Mouse (Mus musculus) MEL (cell line): Measurements from ENCODE around the gene 6330403K07Rik. TPM values are rescaled to one million over a fixed set of nuclear protein-coding genes. Genes with fewer than 3 reads are reported as not detected.

Experiments used
- DNase-seq: peaks from one replicate; pipeline ENCODE4 v3.0.0; 2011; ENCODE audit warnings: low read depth, low spot score
- H3K27ac ChIP-seq: 2 replicates; pipeline ENCODE4 v1.5.1; 2012; ENCODE audit warnings: low read depth, mild to moderate bottlenecking, control low read depth, low read length, moderate library complexity; ENCODE audit not compliant: control insufficient read depth
- H3K27me3 ChIP-seq, 2 experiments: fragments of 150-350 bp in 1 of 2; sonication (generic) in 1 of 2; 2 replicates each; pipeline ENCODE4 v1.6.1; 2012; ENCODE audit warnings: low read length in 2 of 2, mild to moderate bottlenecking in 2 of 2, improper control_type of control experiment in 1 of 2, moderate library complexity in 1 of 2; ENCODE audit not compliant: insufficient read depth in 2 of 2, control insufficient read depth in 1 of 2
- H3K36me3 ChIP-seq, 2 experiments: 2 replicates each; pipeline ENCODE4 v1.6.1; 2012 to 2014; ENCODE audit warnings: low read length in 2 of 2, improper control_type of control experiment in 1 of 2, inconsistent platforms in 1 of 2, mild to moderate bottlenecking in 1 of 2; ENCODE audit not compliant: insufficient read depth in 2 of 2, control insufficient read depth in 1 of 2
- H3K4me1 ChIP-seq, 2 experiments: fragments of 150-350 bp in 1 of 2; sonication (generic) in 1 of 2; 2 replicates each; pipeline ENCODE4 v1.6.1; 2012; ENCODE audit warnings: low read length in 2 of 2, improper control_type of control experiment in 1 of 2, mild to moderate bottlenecking in 1 of 2; ENCODE audit not compliant: insufficient read depth in 2 of 2, control insufficient read depth in 1 of 2
- H3K4me3 ChIP-seq, 2 experiments: fragments of 150-350 bp in 1 of 2; sonication (generic) in 1 of 2; 2 replicates each; pipeline ENCODE4 v1.5.1; 2012; ENCODE audit warnings: low read depth in 2 of 2, low read length in 2 of 2, mild to moderate bottlenecking in 2 of 2, moderate library complexity in 2 of 2, control low read depth in 1 of 2, improper control_type of control experiment in 1 of 2; ENCODE audit not compliant: control insufficient read depth in 1 of 2, insufficient read depth in 1 of 2
- H3K79me2 ChIP-seq: 2 replicates; pipeline ENCODE4 v1.6.1; 2012; ENCODE audit warnings: mild to moderate bottlenecking, low read length, moderate library complexity; ENCODE audit not compliant: control insufficient read depth, poor library complexity, insufficient read depth
- H3K9ac ChIP-seq: 2 replicates; pipeline ENCODE4 v1.6.1; 2012; ENCODE audit warnings: low read depth, mild to moderate bottlenecking, control low read depth, low read length, moderate library complexity; ENCODE audit not compliant: control insufficient read depth, poor library complexity, severe bottlenecking
- H3K9me3 ChIP-seq: fragments of 150-350 bp; sonication (generic); replicated peaks from 2 replicates; pipeline ENCODE4 v1.6.1; 2012; ENCODE audit warnings: mild to moderate bottlenecking, low read length, improper control_type of control experiment, moderate library complexity; ENCODE audit not compliant: insufficient read depth
- CHD1 ChIP-seq: IDR thresholded peaks from 2 replicates; pipeline ENCODE4 v1.6.1; 2012; ENCODE audit warnings: low read depth, mild to moderate bottlenecking, inconsistent platforms, low read length, improper control_type of control experiment
- CHD2 ChIP-seq: IDR thresholded peaks from 2 replicates; pipeline ENCODE4 v1.6.1; 2011; ENCODE audit warnings: low read length, improper control_type of control experiment
- CTCF ChIP-seq, 3 experiments: IDR thresholded peaks in 2 of 3; conservative IDR thresholded peaks in 1 of 3; 2 replicates each; pipeline ENCODE4 v1.5.1; 2011 to 2012; ENCODE audit warnings: low read length in 3 of 3, low read depth in 2 of 3, mild to moderate bottlenecking in 2 of 3, improper control_type of control experiment in 1 of 3, inconsistent platforms in 1 of 3, mixed read lengths in 1 of 3, moderate library complexity in 1 of 3; ENCODE audit not compliant: control insufficient read depth in 1 of 3, insufficient read depth in 1 of 3, poor library complexity in 1 of 3, severe bottlenecking in 1 of 3
- E2F4 ChIP-seq: IDR thresholded peaks from 2 replicates; pipeline ENCODE4 v1.6.1; 2011; ENCODE audit warnings: low read depth, low read length, improper control_type of control experiment, borderline replicate concordance
- ELF1 ChIP-seq: IDR thresholded peaks from 2 replicates; pipeline ENCODE4 v1.6.1; 2014; ENCODE audit warnings: low read depth, mild to moderate bottlenecking, inconsistent platforms, low read length, improper control_type of control experiment, moderate library complexity
- MAZ ChIP-seq: IDR thresholded peaks from 2 replicates; pipeline ENCODE4 v1.6.1; 2012; ENCODE audit warnings: low read depth, mild to moderate bottlenecking, inconsistent platforms, low read length, improper control_type of control experiment
- MYC ChIP-seq: IDR thresholded peaks from 2 replicates; pipeline ENCODE4 v1.6.1; 2011; ENCODE audit warnings: low read depth, mild to moderate bottlenecking, low read length, improper control_type of control experiment, moderate library complexity
- NELFE ChIP-seq: IDR thresholded peaks from 2 replicates; pipeline ENCODE4 v1.6.1; 2011; ENCODE audit warnings: low read depth, low read length, improper control_type of control experiment
- POLR2A ChIP-seq, 2 experiments: IDR thresholded peaks; 2 replicates each; pipeline ENCODE4 v1.6.1; 2011 to 2012; ENCODE audit warnings: low read length in 2 of 2, mild to moderate bottlenecking in 2 of 2, control low read depth in 1 of 2, improper control_type of control experiment in 1 of 2, low read depth in 1 of 2, moderate library complexity in 1 of 2; ENCODE audit not compliant: control insufficient read depth in 1 of 2, insufficient read depth in 1 of 2, poor library complexity in 1 of 2
- POLR2AphosphoS2 ChIP-seq: IDR thresholded peaks from 2 replicates; pipeline ENCODE4 v1.6.1; 2011; ENCODE audit warnings: low read length, improper control_type of control experiment
- SMC3 ChIP-seq: IDR thresholded peaks from 2 replicates; pipeline ENCODE4 v1.6.1; 2011; ENCODE audit warnings: low read depth, low read length, improper control_type of control experiment
- TAL1 ChIP-seq: IDR thresholded peaks from 2 replicates; pipeline ENCODE4 v1.6.1; 2012; ENCODE audit warnings: mild to moderate bottlenecking, inconsistent platforms, low read length, moderate library complexity, mixed read lengths
- USF1 ChIP-seq: IDR thresholded peaks from 2 replicates; pipeline ENCODE4 v1.6.1; 2014; ENCODE audit warnings: low read depth, mild to moderate bottlenecking, inconsistent platforms, low read length, improper control_type of control experiment, moderate library complexity
- ZC3H11A ChIP-seq: IDR thresholded peaks from 2 replicates; pipeline ENCODE4 v1.6.1; 2012; ENCODE audit warnings: low read depth, mild to moderate bottlenecking, inconsistent platforms, low read length, improper control_type of control experiment
- ZMIZ1 ChIP-seq: IDR thresholded peaks from 2 replicates; pipeline ENCODE4 v1.6.1; 2012; ENCODE audit warnings: low read depth, mild to moderate bottlenecking, inconsistent platforms, low read length, improper control_type of control experiment, moderate library complexity
- ZNF384 ChIP-seq: IDR thresholded peaks from 2 replicates; pipeline ENCODE4 v1.6.1; 2012; ENCODE audit warnings: low read depth, mild to moderate bottlenecking, inconsistent platforms, low read length, improper control_type of control experiment
- polyA plus RNA-seq, 2 experiments: library from polyadenylated mRNA; stranded (reverse) in 1 of 2; unstranded in 1 of 2; fragments of >175 nt in 1 of 2; fragments of >200 nt in 1 of 2; gene quantifications; 2 replicates each; pipeline versions ENCODE4 v1.2.1 to v1.2.4; 2012; ENCODE audit warnings: low replicate concordance in 2 of 2, low read depth in 1 of 2; ENCODE audit not compliant: insufficient read length in 2 of 2, insufficient read depth in 1 of 2, missing spikeins in 1 of 2
- total RNA-seq: library from RNA; depleted of rRNA; stranded (reverse); fragments of 300-350 nt; gene quantifications from 2 replicates; pipeline ENCODE4 v1.2.3, GENCODE M21; 2012

6330403K07Rik gene
- total and polyA plus RNA-seq, 3 experiments: 0.15 to 0.82 TPM; not detected in 1

DNA sequence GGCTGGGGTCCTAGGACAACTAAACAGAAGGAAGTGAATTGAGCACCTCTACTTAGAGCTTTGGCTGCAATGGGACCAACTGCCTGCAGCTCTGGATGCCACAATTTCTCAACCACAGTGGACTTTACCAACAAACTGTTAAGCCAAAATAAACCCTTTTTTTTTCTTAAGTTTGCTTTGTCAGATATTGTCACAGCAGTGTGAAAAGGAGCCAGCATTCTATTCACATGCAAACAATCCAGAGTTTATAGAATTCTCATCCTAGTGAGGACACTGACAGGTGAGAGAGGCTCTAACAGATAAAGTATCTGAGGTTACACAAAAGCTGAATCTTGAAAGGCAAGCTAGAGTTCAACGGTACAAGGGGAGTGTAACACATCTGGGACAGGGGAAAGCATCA lies 16.3 kb downstream of the 6330403K07Rik start:
- no peak for TF ChIP-seq ZMIZ1
- TF ChIP-seq TAL1: no peak
- TF ChIP-seq CHD1: no peak
- TF ChIP-seq CHD2: no peak
- TF ChIP-seq MAZ: no peak
- DNase-seq: no peak
- Histone ChIP-seq H3K9me3 (no peaks in the 10 kb centered on the region), H3K36me3 (peaks cover 12 to 28% of the 10 kb centered on the region in 2 experiments), H3K27ac (no peak overlapping the region), H3K27me3 (no peaks in the 10 kb centered on the region), H3K79me2 (peaks cover 47% of the 10 kb centered on the region), H3K4me3 (no peak overlapping the region), H3K4me1 (peaks cover 0 to 15% of the 10 kb centered on the region in 2 experiments; a peak in 3 of 4 replicates), H3K9ac (no peak overlapping the region)

- H3K9me3 ChIP-seq: no peaks in the 10 kb centered on the region
- H3K27ac ChIP-seq: no peak overlapping the region
- no peak for TF ChIP-seq MYC
- 0 out of 6 replicates have a peak, but pooled peaks of 1 of the 3 experiments have one; percentile 8 for TF ChIP-seq CTCF (IDR thresholded peaks at IDR 0.05 in 2 of 3, conservative IDR thresholded peaks at IDR 0.05 in 1 of 3; ENCODE audit: control insufficient read depth in 1 of 3, insufficient read depth in 1 of 3, low read depth in 2 of 3, low read length in 3 of 3, poor library complexity in 1 of 3, severe bottlenecking in 1 of 3)
- peaks cover 0 to 2% of the 10 kb centered on the region in 2 experiments; a peak in 2 of 4 replicates for H3K4me1 ChIP-seq
- H3K9ac ChIP-seq: no peak overlapping the region
- no peaks in the 10 kb centered on the region for H3K27me3 ChIP-seq
- no peak for DNase-seq
- peaks cover 10 to 11% of the 10 kb centered on the region in 2 experiments for H3K36me3 ChIP-seq
- H3K79me2 ChIP-seq: peaks cover 17% of the 10 kb centered on the region
- H3K4me3 ChIP-seq: no peak overlapping the region
Observed at GRCm38 (mm10) chr11:71012743-71013142, 20.6 kb downstream of the 6330403K07Rik start.

GRCm38 (mm10) chr11:71008321-71008720 lies 25.0 kb downstream of the 6330403K07Rik start:
- Histone ChIP-seq H3K27ac (no peak overlapping the region), H3K4me1 (no peaks in the 10 kb centered on the region; a peak in 2 of 4 replicates), H3K27me3 (no peaks in the 10 kb centered on the region), H3K36me3 (peaks cover 5 to 10% of the 10 kb centered on the region in 2 experiments; a peak in 3 of 4 replicates), H3K9ac (no peak overlapping the region), H3K4me3 (no peak overlapping the region), H3K79me2 (peaks cover 9% of the 10 kb centered on the region), H3K9me3 (no peaks in the 10 kb centered on the region)
- no peak for TF ChIP-seq POLR2A (IDR thresholded peaks at IDR 0.05; ENCODE audit: control insufficient read depth in 1 of 2, insufficient read depth in 1 of 2, low read depth in 1 of 2, low read length in 2 of 2, poor library complexity in 1 of 2)
- no peak for TF ChIP-seq ZMIZ1
- no peak for TF ChIP-seq NELFE
- TF ChIP-seq E2F4: no peak
- TF ChIP-seq USF1: no peak
- no peak for TF ChIP-seq ELF1
- no peak for TF ChIP-seq POLR2AphosphoS2
- TF ChIP-seq ZC3H11A: no peak
- no peak for TF ChIP-seq SMC3
- TF ChIP-seq ZNF384: no peak
- DNase-seq: no peak
